Mouse (Mus musculus) heart, postnatal 0 days (tissue): ENCODE data around the gene Gm14085.
A peak's percentile ranks its signal among the peaks of the same experiment; 100 is the strongest.

Experiments
- CTCF ChIP-seq: IDR thresholded peaks from 2 replicates; pipeline ENCODE4 v1.5.1; 2016; ENCODE audit warnings: antibody characterized with exemption, control low read depth, low read depth
- EP300 ChIP-seq: IDR thresholded peaks from 2 replicates; pipeline ENCODE4 v1.6.1; 2016; ENCODE audit warnings: antibody characterized with exemption, low read depth

DNA sequence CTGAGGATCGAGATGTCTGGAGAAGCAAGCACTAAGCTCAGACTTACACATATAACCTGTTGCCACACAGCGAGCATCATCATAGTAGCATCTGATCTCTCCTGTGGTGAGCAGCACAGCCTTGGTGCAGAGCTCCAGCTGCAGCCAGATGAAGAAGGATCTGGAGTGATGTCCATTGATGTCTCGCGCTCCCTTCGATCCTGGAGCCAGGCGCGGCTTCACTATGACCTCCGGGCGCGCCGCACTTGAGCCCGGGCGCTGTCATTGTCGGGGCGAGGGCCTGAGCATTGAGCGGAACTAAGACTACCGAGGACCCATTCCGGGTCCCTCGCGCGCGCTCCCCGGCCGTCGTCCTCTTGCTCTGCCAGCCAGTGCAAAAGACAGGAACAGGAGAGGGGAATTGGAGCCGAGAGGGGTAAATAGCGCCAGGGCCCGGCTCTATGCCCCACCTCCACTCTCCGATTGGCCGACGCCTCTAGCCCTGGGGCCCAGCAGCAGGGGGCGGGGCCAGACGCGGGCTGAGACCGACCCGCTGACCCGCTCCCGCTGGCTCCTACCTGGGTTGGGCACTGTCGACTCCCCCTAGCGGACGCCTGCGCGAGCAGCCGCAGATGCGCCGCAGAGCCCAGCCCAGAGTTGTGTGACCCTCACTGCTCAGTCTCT is 17.3 kb upstream of the Gm14085 start:
- TF ChIP-seq CTCF, result peak; percentile 74
- no peak for TF ChIP-seq EP300
